Mouse (Mus musculus) retina, postnatal 7 days (tissue): ENCODE results near the gene Olfr287.

Experiments
- DNase-seq: peaks from one replicate; pipeline ENCODE4 v3.0.0-alpha.2; 2012; ENCODE audit warnings: low read depth, low spot score

The Olfr287 gene

GRCm38 (mm10) chr15:98168622-98169004 lies 52.2 kb downstream of the Olfr287 start:
- DNase-seq = no peak

- peak; percentile 75 for DNase-seq
Observed at GRCm38 (mm10) chr15:98167645-98168621, 52.9 kb downstream of the Olfr287 start.

- no peak for DNase-seq
Observed at GRCm38 (mm10) chr15:98166963-98167644, 53.8 kb downstream of the Olfr287 start, which contains the start of gene Ccdc184. Gene Ccdc184, plus strand, starts transcription at chr15:98167158.

- no peak for DNase-seq
Observed at GRCm38 (mm10) chr15:98165525-98165924, 55.3 kb downstream of the Olfr287 start, which contains the start of gene Asb8. Gene Asb8, minus strand, starts transcription at chr15:98165625.

- DNase-seq = no peak
Observed at GRCm38 (mm10) chr15:98162561-98162960, 58.3 kb downstream of the Olfr287 start.

- no peak for DNase-seq
Observed at GRCm38 (mm10) chr15:98161026-98161805, 59.6 kb downstream of the Olfr287 start.

- no peak for DNase-seq
Observed at GRCm38 (mm10) chr15:98157253-98157652, 63.6 kb downstream of the Olfr287 start.
